Mouse (Mus musculus): ENCODE data around the gene Btbd35f10. TPM values are rescaled to one million over a fixed set of nuclear protein-coding genes. Genes with fewer than 3 reads are reported as not detected.

Btbd35f10 gene
- not detected for polyA plus RNA-seq (2014; fragmentation: Illumina TruSeq; extraction: RNeasy Lipid Tissue Mini Kit (QIAGEN cat#74804); ENCODE audit: insufficient read depth, low read depth, low replicate concordance)

GRCm38 (mm10) chrX:3752785-3753184 lies at the start of gene Btbd35f10:
Gene Btbd35f10 (minus strand): TSS chrX:3752885.

Other genes with a start within 250 kb of the Btbd35f10 start
- not detected for gene Btbd35f18, start 52.7 kb downstream of the Btbd35f10 start, polyA plus RNA-seq (2014; fragmentation: Illumina TruSeq; extraction: RNeasy Lipid Tissue Mini Kit (QIAGEN cat#74804); ENCODE audit: insufficient read depth, low read depth, low replicate concordance)
- gene Btbd35f16, start 204.1 kb upstream of the Btbd35f10 start, polyA plus RNA-seq (2014; fragmentation: Illumina TruSeq; extraction: RNeasy Lipid Tissue Mini Kit (QIAGEN cat#74804); ENCODE audit: insufficient read depth, low read depth, low replicate concordance) = not detected